Mouse (Mus musculus): Measurements from ENCODE around the gene Sox30.
"Not testable (repeated sequence)": the region's sequence is repeated elsewhere in the genome, so short reads cannot be mapped to it uniquely, and the experiment has no call there.

GRCm38 (mm10) chr11:46052105-46052659, 72.1 kb downstream of the Sox30 start, which contains the start of gene Gm12166:
- TF ChIP-seq ZNF384, CHD2 (IDR thresholded peaks at IDR 0.05; ENCODE audit: low read depth, low read length): not testable (repeated sequence)
- peak; percentile 87 for TF ChIP-seq ZC3H11A (IDR thresholded peaks at IDR 0.05; ENCODE audit: borderline replicate concordance, low read depth, low read length)

Data from ES-E14 (cell line).